Mouse (Mus musculus) megakaryocyte, embryonic 14.5 days (primary cell): ENCODE measurements at regions not wholly inside any gene's neighbourhood (a gene's known extent, or its start where the extent isn't known, plus 50 kb on each side); places are given as distances from the start of the nearest gene placed in this dataset.
A peak's percentile ranks its signal among the peaks of the same experiment; 100 is the strongest.

Source experiments
- H3K27me3 ChIP-seq: replicated peaks from 2 replicates; pipeline ENCODE3; 2012; ENCODE audit warnings: inconsistent platforms
- H3K36me3 ChIP-seq: replicated peaks from 2 replicates; pipeline ENCODE3; 2012; ENCODE audit warnings: low read length, inconsistent platforms, mixed read lengths
- H3K4me1 ChIP-seq: 2 replicates; pipeline ENCODE4 v1.6.1; 2012; ENCODE audit warnings: inconsistent platforms
- H3K4me3 ChIP-seq: replicated peaks from 2 replicates; pipeline ENCODE3; 2012; ENCODE audit warnings: moderate library complexity, mild to moderate bottlenecking, inconsistent platforms
- H3K9me3 ChIP-seq: 2 replicates; pipeline ENCODE4 v1.6.1; 2012; ENCODE audit warnings: inconsistent platforms
- FLI1 ChIP-seq: IDR thresholded peaks from 2 replicates; pipeline ENCODE4 v1.6.1; 2012; ENCODE audit warnings: low read length, inconsistent platforms, mixed read lengths
- GATA1 ChIP-seq: IDR thresholded peaks from 3 replicates; pipeline ENCODE4 v1.6.1; 2012; ENCODE audit warnings: mixed read lengths, low read length, inconsistent platforms, borderline replicate concordance

DNA sequence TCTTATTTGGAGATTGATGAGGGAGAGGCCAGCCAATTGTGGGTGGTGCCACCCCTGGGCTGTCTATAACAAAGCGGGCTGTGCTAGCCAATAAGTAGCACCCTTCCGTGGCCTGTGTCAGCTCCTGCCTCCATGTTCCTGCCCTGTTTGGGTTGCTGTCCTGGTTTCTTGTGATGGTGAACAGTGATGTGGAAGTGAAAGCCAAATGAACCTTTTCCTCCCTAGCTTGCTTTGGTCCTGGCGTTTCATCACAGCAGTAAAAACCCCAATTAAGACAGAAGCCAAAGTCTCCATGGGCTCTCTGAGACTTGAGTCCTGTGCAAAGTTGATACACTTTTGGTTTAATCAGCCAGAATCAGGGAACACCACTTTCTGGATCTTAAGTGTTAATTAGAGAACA lies 192.1 kb downstream of the Kdr start:
- Histone ChIP-seq H3K9me3 (no peaks in the 10 kb centered on the region), H3K4me3 (no peak overlapping the region), H3K4me1 (peaks cover 12% of the 10 kb centered on the region), H3K27me3 (no peaks in the 10 kb centered on the region), H3K36me3 (no peaks in the 10 kb centered on the region)
- TF ChIP-seq FLI1 (no peak), GATA1 (no peak)

DNA sequence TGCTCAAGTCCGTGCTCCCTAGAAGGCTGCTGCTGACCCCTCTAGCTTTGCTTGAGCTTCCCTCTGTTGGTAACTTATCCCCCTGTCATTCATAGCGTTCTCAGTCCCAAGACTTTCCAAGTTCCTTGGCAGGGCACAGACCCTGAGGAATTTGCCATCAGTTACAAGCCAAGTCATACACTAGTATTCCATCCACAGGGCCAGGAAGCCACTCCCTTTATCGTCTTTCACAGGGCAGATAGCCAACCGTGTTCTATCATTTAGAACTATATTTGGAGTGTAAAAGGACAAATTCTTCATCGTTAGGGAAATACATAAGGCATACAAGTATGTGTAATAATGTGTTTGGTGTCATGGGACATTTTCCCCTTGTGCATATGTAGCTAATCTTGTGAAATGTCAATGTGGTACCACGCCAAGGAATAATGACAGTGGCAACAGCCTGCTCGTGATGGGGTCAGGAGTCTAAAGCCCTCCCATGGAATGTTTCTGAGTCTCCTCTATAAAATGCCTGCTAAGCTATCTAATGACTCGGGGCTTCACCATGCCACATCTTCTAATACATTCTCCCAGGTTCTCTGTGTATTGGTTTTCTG lies 193.2 kb downstream of the Kdr start:
- no peak overlapping the region for H3K4me3 ChIP-seq
- peaks cover 16% of the 10 kb centered on the region for H3K4me1 ChIP-seq
- H3K9me3 ChIP-seq, result no peaks in the 10 kb centered on the region
- no peaks in the 10 kb centered on the region for H3K36me3 ChIP-seq
- H3K27me3 ChIP-seq, result no peaks in the 10 kb centered on the region
- TF ChIP-seq GATA1 (no peak), FLI1 (no peak)

DNA sequence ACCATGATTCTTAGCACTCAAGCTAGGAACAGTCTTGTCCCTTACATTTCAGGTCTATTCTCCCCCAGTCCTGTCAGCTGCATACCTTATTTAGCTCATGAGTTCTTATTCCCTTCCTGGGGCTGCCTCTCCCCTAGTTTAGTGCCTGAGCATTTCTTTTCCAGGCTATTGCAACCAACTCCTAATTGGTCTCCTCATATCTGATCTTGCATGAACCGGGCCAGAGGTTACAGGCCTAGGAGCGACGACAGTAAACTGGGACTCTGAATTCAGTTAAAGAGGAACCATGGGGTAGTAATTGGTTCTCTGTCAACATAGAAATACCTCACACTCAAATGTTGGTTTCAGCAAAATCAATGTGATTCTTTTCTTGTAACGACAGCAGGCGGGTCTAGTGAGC lies 195.9 kb downstream of the Kit start:
- Histone ChIP-seq H3K4me1 (peaks cover 14% of the 10 kb centered on the region), H3K36me3 (peaks cover 10% of the 10 kb centered on the region), H3K27me3 (no peaks in the 10 kb centered on the region), H3K4me3 (no peak overlapping the region), H3K9me3 (peaks cover 9% of the 10 kb centered on the region)
- no peak for TF ChIP-seq FLI1
- no peak for TF ChIP-seq GATA1

DNA sequence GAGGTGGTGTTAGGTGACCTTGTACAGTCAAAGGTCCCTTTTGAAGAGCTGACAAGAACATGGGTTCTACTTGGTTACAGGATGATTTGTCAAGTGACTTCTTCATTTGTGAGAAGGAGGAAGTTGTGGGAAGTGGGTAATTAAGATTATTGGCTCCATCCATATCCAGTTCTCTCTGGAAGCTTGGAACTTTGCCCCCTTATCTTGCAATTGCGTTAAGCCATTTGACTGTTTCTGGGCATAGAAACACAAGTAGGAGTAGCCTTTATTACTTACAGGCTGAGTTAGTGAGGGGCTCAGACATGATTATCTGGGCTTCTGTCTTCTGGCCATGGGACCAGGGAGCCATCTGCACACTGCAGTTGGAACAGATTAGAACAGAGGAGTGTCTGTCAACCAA lies 192.5 kb downstream of the Kit start:
- Histone ChIP-seq H3K36me3 (peaks cover 10% of the 10 kb centered on the region), H3K4me1 (peaks cover 27% of the 10 kb centered on the region), H3K9me3 (peaks cover 9% of the 10 kb centered on the region), H3K4me3 (no peak overlapping the region), H3K27me3 (no peaks in the 10 kb centered on the region)
- TF ChIP-seq FLI1 (no peak), GATA1 (no peak)

DNA sequence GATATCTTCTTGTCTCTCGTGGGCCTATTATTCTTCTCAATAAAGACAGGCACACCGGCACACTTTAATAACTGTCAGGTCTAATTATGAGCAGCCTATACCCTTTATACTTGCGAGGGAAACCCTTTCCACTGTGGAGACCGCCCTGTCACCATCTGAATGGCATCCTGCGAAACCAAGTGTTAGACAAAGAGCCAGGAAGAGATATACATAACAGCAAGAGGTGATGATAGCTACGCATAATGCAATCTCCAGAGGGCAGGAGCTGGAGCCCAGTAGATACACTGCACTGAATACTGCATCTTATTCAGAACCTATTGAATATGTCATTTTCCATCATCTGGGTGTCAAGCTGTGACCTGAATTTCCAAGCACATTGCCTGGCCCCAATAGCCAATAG lies 187.7 kb downstream of the Kit start:
- no peak for TF ChIP-seq FLI1
- no peak for TF ChIP-seq GATA1
- peak overlapping the region; percentile 8 for H3K4me3 ChIP-seq
- no peaks in the 10 kb centered on the region for H3K27me3 ChIP-seq
- H3K9me3 ChIP-seq, result peaks cover 9% of the 10 kb centered on the region
- peaks cover 10% of the 10 kb centered on the region for H3K36me3 ChIP-seq
- H3K4me1 ChIP-seq, result peaks cover 43% of the 10 kb centered on the region

DNA sequence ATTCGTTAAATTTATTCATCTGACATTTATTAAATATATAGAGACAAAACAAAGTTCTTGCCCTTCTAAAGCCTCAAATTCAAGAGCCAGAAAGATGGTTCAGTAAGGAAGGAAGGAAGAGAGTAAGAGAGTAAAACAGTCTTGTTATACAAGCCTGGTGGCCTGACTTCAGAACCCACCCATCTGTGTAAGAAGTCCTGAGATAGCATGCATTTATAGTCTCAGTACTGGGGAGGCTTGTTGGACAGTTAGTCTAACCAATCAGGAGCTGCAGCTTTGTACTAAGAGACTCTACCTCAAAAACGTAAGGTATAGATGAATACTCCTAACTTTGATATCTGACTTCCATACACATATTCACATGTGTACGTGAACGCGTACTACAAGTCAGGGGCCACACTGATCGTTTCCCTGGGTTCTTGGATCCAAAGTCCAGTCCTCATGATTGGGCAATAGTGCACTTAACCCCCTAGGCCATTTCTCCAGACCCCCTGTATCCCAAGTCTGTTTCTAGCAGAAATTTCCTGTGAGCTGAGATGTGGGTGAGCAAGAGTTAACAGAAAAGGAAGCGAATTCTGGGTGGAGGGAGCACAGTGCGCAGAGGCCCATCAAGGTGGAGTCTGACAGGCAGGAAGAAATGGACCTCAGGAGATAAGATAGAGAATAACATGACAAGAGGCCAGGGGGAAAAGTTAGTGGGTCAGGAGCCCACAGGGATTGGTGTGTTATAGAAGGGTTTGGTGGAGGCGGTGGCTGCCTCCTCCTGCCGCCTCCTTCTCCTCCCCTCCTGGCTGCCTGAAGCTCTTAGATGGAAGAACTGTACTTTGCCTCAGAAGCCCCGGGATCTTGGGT lies 187.0 kb downstream of the Kit start:
- Histone ChIP-seq H3K4me3 (peak overlapping the region; percentile 60), H3K4me1 (peaks cover 40% of the 10 kb centered on the region), H3K27me3 (no peaks in the 10 kb centered on the region), H3K9me3 (peaks cover 6% of the 10 kb centered on the region), H3K36me3 (peaks cover 7% of the 10 kb centered on the region)
- TF ChIP-seq FLI1, result no peak
- no peak for TF ChIP-seq GATA1

DNA sequence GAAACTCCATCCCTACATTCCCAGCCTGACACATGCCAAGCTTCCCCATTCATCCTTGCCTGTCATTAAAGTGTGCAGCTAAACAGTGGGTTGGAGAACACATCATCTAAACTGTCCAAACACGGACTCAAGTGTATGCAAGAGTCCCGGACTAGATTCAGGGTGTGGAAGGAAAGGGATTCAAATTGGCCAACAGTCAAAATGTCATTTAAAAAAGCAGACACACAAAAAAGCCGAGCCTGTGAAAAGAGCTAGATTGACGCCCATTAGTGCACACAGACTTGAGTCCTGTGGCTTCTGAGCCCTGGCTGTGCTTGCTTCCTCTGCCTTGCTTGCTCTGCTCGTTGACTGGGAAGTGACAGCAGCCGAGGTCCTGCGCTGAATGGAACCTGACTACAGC lies 181.5 kb downstream of the Kit start:
- Histone ChIP-seq H3K4me3 (no peak overlapping the region), H3K36me3 (no peaks in the 10 kb centered on the region), H3K9me3 (no peaks in the 10 kb centered on the region), H3K4me1 (peaks cover 29% of the 10 kb centered on the region), H3K27me3 (no peaks in the 10 kb centered on the region)
- TF ChIP-seq FLI1 (no peak), GATA1 (no peak)

DNA sequence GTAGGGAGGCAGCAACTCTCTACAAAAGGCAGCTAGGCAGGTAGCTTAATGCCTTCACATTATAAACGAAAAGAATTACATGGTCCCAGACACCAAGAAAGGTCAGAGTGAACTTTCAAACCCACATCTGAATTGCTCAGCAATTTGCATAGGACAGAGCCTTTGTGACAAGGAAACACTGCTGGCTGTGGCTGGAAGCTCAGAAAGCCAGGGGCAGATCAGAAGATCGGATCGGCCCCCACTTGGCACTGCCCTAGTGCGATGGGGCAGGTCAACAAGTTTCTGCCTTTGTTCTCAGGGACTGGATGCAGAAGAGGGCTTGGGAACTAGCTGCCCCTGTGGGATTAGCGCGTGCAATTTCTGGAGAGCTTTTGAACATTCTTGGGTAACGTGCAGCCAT lies 179.6 kb downstream of the Kit start:
- Histone ChIP-seq H3K4me1 (peaks cover 26% of the 10 kb centered on the region), H3K9me3 (no peaks in the 10 kb centered on the region), H3K36me3 (no peaks in the 10 kb centered on the region), H3K4me3 (no peak overlapping the region), H3K27me3 (no peaks in the 10 kb centered on the region)
- no peak for TF ChIP-seq GATA1
- TF ChIP-seq FLI1, result no peak

DNA sequence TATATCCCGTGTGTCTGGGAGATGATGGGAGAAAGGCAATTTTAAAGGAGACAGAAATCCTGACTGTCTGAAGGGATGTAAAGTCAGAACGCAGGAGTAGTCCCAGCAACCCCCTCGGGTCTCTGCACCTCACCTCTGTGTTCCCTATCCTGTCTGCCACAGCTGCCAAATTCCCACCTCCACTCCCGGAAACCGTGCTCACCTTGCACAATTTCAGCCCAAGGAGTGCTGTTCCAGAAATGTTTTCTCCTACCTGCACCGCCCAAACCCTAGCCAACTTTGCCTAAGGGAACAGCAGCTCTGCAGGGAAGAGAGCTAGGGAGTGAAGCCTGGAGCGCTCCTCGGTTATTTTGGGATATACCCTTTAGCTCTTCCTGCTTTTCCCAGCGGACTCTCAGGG lies 170.6 kb downstream of the Kit start:
- TF ChIP-seq FLI1 (no peak), GATA1 (no peak)
- Histone ChIP-seq H3K4me1 (peaks cover 19% of the 10 kb centered on the region; the same call in 1 of the 2 replicates), H3K9me3 (no peaks in the 10 kb centered on the region)

DNA sequence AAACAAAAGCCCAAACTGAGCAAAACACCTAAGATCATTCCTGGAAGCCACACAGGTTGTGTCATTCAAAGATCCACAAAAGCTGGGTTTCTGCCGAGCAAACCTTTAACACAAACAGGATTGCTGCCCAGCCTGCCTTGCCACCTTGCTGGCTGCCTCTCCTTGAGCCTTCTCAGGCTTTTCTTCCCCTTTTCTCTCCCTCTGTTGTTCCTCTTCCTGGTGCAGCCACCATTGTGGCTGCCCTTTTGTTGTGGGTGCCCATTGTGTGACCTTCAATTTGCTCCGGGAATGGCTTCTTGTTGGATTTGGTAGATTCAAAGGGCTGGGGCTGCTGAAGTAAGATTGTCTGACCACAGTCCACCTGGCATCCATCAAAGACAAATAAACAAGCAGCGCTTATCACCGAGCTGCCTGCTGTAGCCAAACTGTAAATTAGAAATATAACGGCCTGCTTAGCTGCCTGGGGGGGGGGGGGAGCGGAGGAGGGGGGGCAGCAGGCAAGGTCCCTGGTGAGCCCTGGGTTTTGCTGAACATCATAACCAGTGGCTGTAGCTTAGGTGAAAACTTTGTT lies 169.8 kb downstream of the Kit start:
- TF ChIP-seq FLI1 (no peak), GATA1 (no peak)
- no peaks in the 10 kb centered on the region for H3K9me3 ChIP-seq
- H3K4me1 ChIP-seq, result peaks cover 19% of the 10 kb centered on the region; the same call in 1 of the 2 replicates
- H3K36me3 ChIP-seq, result no peaks in the 10 kb centered on the region
- H3K27me3 ChIP-seq, result no peaks in the 10 kb centered on the region
- no peak overlapping the region for H3K4me3 ChIP-seq

More for the DNA sequence above, 170.6 kb downstream of the Kit start:
- Histone ChIP-seq H3K27me3 (no peaks in the 10 kb centered on the region), H3K4me3 (no peak overlapping the region), H3K36me3 (no peaks in the 10 kb centered on the region)
